Mouse (Mus musculus) B cell, adult 2 months (primary cell): ENCODE data around the gene Kctd4.

Experiments used
- DNase-seq, 2 experiments: peaks; one replicate each; pipeline ENCODE4 v3.0.0; 2022

Kctd4 gene

GRCm38 (mm10) chr14:75992371-75992770 is 37.6 kb downstream of the Kctd4 start:
- DNase-seq, result no peak

GRCm38 (mm10) chr14:75998082-75998481 is 43.3 kb downstream of the Kctd4 start:
- no peak for DNase-seq

- peak; percentile 6 to 19 for DNase-seq
Measured at GRCm38 (mm10) chr14:76001781-76002180, 47.0 kb downstream of the Kctd4 start.

GRCm38 (mm10) chr14:76005011-76005410 is 50.2 kb downstream of the Kctd4 start:
- no peak for DNase-seq

GRCm38 (mm10) chr14:76008174-76008573 is 53.4 kb downstream of the Kctd4 start:
- DNase-seq, result no peak

GRCm38 (mm10) chr14:76009185-76009584 is 54.4 kb downstream of the Kctd4 start:
- DNase-seq, result no peak

GRCm38 (mm10) chr14:76010102-76011061 is 55.6 kb downstream of the Kctd4 start, which contains the start of gene Gtf2f2:
Gene Gtf2f2, minus strand, starts transcription at chr14:76010865.
- DNase-seq, result peak; percentile 90 to 91

GRCm38 (mm10) chr14:76011062-76011457 is 56.3 kb downstream of the Kctd4 start:
- no peak for DNase-seq

GRCm38 (mm10) chr14:76014331-76014730 is 59.5 kb downstream of the Kctd4 start:
- no peak for DNase-seq
